Mouse (Mus musculus) liver, embryonic 14.5 days (tissue): ENCODE data around the gene Btn1a1.

Experiments
- CTCF ChIP-seq: IDR thresholded peaks from 2 replicates; pipeline ENCODE4 v1.5.1; 2016; ENCODE audit warnings: antibody characterized with exemption, low read depth, control low read depth
- EP300 ChIP-seq: IDR thresholded peaks from 2 replicates; pipeline ENCODE4 v1.6.1; 2016; ENCODE audit warnings: antibody characterized with exemption, low read depth

- TF ChIP-seq CTCF (no peak), EP300 (peak; percentile 71)
Measured at GRCm38 (mm10) chr13:23491263-23491662, 25.6 kb upstream of the Btn1a1 start.
